Comparison of ENCODE assay signal across 23 mouse cellular contexts in genomic region chr17:36994528-36994927, GRCm38 (mm10). TPM values are rescaled to one million over a fixed set of nuclear protein-coding genes. Genes with fewer than 3 reads are reported as not detected.
"Had no signal": no experiment of that assay in that cellular context is flagged by ENCODE, and none has a peak within 500 bp of the region (broad histone marks: within the 10 kb centered on the region; RNA-seq: fewer than 3 reads in every experiment).

No protein-coding gene starts in this region.

- DNase-seq: lung, adult 18-20 months; lung, embryonic 14.5 days; lung, postnatal 4 days; right cerebral cortex, adult 18-20 months; right cerebral cortex, postnatal 14 days; thymus, postnatal 14 days; thymus, postnatal 36 days had no signal

- H3K4me3 ChIP-seq: liver, embryonic 12.5 days; midbrain, embryonic 10.5 days; midbrain, embryonic 13.5 days; midbrain, embryonic 15.5 days; myocyte; neural tube, embryonic 12.5 days; stomach, embryonic 15.5 days had no signal

- H3K9me3 ChIP-seq: liver, embryonic 12.5 days; midbrain, embryonic 10.5 days; midbrain, embryonic 13.5 days; midbrain, embryonic 15.5 days; neural tube, embryonic 12.5 days; stomach, embryonic 15.5 days had no signal

- H3K9ac ChIP-seq: liver, embryonic 12.5 days; liver, embryonic 14.5 days; lung, embryonic 14.5 days; midbrain, embryonic 13.5 days; midbrain, embryonic 15.5 days; neural tube, embryonic 12.5 days; stomach, embryonic 15.5 days had no signal

- H3K36me3 ChIP-seq: liver, embryonic 12.5 days; midbrain, embryonic 10.5 days; midbrain, embryonic 13.5 days; midbrain, embryonic 15.5 days; neural tube, embryonic 12.5 days; stomach, embryonic 15.5 days had no signal

- H3K27ac ChIP-seq: liver, embryonic 12.5 days; liver, embryonic 14.5 days; midbrain, embryonic 10.5 days; midbrain, embryonic 13.5 days; midbrain, embryonic 15.5 days; neural tube, embryonic 12.5 days; stomach, embryonic 15.5 days; stomach, postnatal 0 days had no signal

- H3K4me2 ChIP-seq: liver, embryonic 12.5 days; lung, embryonic 14.5 days; midbrain, embryonic 13.5 days; midbrain, embryonic 15.5 days; neural tube, embryonic 12.5 days; stomach, embryonic 15.5 days had no signal

- ATAC-seq: liver, embryonic 12.5 days; midbrain, embryonic 13.5 days; midbrain, embryonic 15.5 days had no signal

- H3K4me1 ChIP-seq: liver, embryonic 12.5 days; midbrain, embryonic 10.5 days; midbrain, embryonic 13.5 days; midbrain, embryonic 15.5 days; neural tube, embryonic 12.5 days; stomach, embryonic 15.5 days had no signal

RNA-seq across cellular contexts. Expression of gene H2-M5, which starts 5.2 kb away (rescaled TPM):
- total RNA-seq: megakaryocyte, adult 5-6 weeks; megakaryocyte-erythroid progenitor cell, adult 5-6 weeks; neutrophil, adult 5-6 weeks had no signal
- polyA plus RNA-seq: liver, embryonic 16.5 days had no signal

RNA-seq across cellular contexts. Expression of gene Zfp57, which starts 6.4 kb away (rescaled TPM):
- total RNA-seq: megakaryocyte, adult 5-6 weeks; megakaryocyte-erythroid progenitor cell, adult 5-6 weeks; neutrophil, adult 5-6 weeks had no signal

RNA-seq across cellular contexts. Expression of gene 2410137M14Rik, which starts 13.5 kb away (rescaled TPM):
- total RNA-seq: megakaryocyte, adult 5-6 weeks; megakaryocyte-erythroid progenitor cell, adult 5-6 weeks had no signal
- polyA plus RNA-seq: liver, embryonic 12.5 days; liver, embryonic 14.5 days; liver, embryonic 16.5 days; lung, embryonic 14.5 days; lung, embryonic 16.5 days; midbrain, embryonic 10.5 days; myocyte; neural tube, embryonic 12.5 days; spleen, adult 2 months; stomach, embryonic 15.5 days; stomach, postnatal 0 days; thymus, postnatal 0 days had no signal

RNA-seq across cellular contexts. Expression of gene Mog, which starts 28.7 kb away (rescaled TPM):
- total RNA-seq: megakaryocyte, adult 5-6 weeks; megakaryocyte-erythroid progenitor cell, adult 5-6 weeks; neutrophil, adult 5-6 weeks had no signal
- polyA plus RNA-seq: liver, embryonic 12.5 days; liver, embryonic 14.5 days; liver, embryonic 16.5 days; spleen, adult 2 months; thymus, postnatal 0 days had no signal
